Mouse (Mus musculus): ENCODE data around the gene Ctsz.

The Ctsz gene

DNA sequence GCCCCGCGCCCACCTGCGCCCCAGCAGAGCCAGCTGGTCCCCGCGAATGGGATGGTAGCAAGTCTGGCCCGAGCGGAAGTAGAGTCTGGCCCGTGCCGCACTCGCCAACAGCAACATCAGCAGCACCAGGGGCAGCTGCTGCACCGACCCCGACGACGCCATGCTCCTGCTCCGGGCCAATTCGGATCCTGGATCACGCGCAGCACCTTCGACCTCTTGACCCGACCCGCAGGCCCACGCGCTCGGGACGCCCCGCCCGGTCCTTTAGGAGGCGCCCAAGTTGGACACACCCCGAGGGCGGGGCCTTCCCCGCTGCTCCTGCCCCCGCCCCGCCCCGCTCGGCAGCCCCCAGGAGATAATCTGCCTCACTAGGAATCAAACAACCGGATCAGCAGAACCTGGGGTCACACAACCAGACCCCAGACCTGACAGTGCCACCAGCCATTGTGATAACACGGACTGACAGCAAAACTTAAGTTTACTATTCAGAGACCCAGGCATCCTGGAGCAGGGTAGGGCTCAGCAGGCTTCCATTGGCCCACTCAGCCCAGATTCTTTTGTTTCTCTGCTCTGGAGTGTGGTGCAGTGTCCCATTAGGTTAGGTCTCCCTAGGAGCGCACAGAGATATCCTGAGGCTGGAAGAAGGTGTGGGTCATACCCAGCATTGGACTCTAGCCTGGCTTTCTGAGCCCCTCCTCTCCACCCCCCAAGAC is at the start of gene Ctsz:
Gene Ctsz, minus strand, starts transcription at position 303 of the 713 bp plus-strand sequence.
- in situ Hi-C loops (cut with MboI, MseI) = loop anchor here (5.0 kb wide), 1 partner anchor 33 kb away; the partner anchor contains the start of gene Prelid3b

- in situ Hi-C loops (cut with MboI, MseI) = loop anchor here (10.0 to 25.0 kb wide), 2 partner anchors 178 to 375 kb away; no protein-coding TSS in a partner anchor
Observed at GRCm38 (mm10) chr2:174487005-174487404, 48.2 kb upstream of the Ctsz start.

DNA sequence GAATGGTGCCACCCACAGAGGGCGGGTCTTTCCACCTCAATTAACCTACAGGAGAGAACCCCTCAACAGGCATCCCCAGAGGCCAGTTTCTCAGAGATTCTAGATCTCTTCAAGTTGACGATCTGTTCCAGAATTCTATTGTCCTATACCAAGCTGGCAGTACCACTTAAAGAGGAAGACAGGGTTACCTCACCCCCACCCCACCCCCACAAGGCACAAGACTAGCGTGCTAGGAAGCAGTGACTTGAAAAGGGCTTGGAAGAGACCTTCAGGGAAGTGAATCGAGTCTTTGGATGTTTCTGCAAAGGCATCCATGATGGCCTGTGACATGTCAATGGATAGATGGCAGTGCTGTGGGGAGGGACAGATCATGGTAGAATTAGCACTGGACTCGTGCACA is 39.9 kb upstream of the Ctsz start:
- in situ Hi-C loops (cut with MboI, MseI) = loop anchor here (25.0 kb wide), 1 partner anchor 384 kb away; no protein-coding TSS in a partner anchor

- in situ Hi-C loops (cut with MboI, MseI) = loop anchor here (25.0 kb wide), 1 partner anchor 385 kb away; no protein-coding TSS in a partner anchor
Observed at GRCm38 (mm10) chr2:174477543-174478319, 38.9 kb upstream of the Ctsz start.

DNA sequence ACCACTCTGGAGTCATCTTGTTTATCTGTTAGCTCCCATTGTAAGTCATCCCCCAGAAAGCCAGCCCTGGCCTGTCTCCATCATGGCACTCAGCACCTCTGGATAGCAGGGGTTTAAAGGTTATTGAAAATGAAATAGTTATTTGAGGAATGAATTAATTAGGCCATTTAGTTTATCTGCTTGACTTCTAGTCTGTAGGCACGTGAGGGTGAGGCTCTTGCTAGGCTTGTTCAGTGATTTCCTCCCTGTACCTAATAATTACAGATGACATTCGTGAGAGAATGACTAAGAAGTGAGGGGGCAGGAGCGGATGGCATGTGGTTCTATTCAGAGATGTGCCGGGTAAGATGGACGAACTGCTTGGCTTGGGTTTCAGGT is 34.7 kb upstream of the Ctsz start:
- in situ Hi-C loops (cut with MboI, MseI) = loop anchor here (5.0 to 25.0 kb wide), 2 partner anchors 36 to 811 kb away; partner anchors contain the start of genes Ctsz and Rab22a

GRCm38 (mm10) chr2:174472818-174473549 is 34.1 kb upstream of the Ctsz start, which contains the start of gene Prelid3b:
TSS of gene Prelid3b (minus strand) at chr2:174473081.
- in situ Hi-C loops (cut with MboI, MseI) = loop anchor here (5.0 to 25.0 kb wide), 2 partner anchors 36 to 811 kb away; partner anchors contain the start of genes Ctsz and Rab22a

- in situ Hi-C loops (cut with MboI, MseI) = loop anchor here (5.0 to 25.0 kb wide), 2 partner anchors 35 to 810 kb away; partner anchors contain the start of genes Ctsz and Rab22a
Observed at GRCm38 (mm10) chr2:174472407-174472806, 33.6 kb upstream of the Ctsz start.

DNA sequence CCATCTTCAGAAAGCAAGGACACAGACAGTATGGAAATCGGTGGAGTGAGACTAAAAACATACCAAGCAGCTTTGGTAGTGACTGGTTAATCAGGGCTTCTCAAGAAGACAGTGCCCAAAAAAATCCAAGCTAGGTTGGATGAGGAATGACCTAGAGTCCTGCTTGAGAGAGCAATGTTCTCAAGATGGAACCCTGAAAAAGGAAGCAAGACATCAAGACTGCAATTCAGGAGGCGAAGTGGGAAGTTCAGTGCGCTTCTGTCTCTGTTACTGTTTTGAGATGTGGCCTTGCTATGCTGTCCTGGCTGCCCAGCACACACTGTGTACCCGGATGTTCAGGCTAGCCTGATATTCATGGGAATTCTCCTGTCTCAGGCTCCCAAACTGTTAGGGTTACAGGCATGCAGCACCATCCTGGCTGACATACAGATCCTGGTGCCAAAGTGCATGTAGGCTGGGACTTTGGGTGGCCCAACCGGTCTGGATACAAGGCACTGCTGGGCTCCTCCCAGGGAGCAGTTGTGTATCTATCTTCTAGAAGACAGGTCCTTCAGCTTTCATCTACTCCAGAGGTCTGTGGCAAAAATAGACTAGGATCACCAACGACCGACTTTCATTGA is 32.1 kb upstream of the Ctsz start:
- in situ Hi-C loops (cut with MboI, MseI) = loop anchor here (5.0 to 25.0 kb wide), 2 partner anchors 34 to 809 kb away; partner anchors contain the start of genes Ctsz and Rab22a

- in situ Hi-C loops (cut with MboI, MseI) = loop anchor here (5.0 to 25.0 kb wide), 2 partner anchors 33 to 808 kb away; partner anchors contain the start of genes Ctsz and Rab22a
Observed at GRCm38 (mm10) chr2:174470333-174470732, 31.5 kb upstream of the Ctsz start.

DNA sequence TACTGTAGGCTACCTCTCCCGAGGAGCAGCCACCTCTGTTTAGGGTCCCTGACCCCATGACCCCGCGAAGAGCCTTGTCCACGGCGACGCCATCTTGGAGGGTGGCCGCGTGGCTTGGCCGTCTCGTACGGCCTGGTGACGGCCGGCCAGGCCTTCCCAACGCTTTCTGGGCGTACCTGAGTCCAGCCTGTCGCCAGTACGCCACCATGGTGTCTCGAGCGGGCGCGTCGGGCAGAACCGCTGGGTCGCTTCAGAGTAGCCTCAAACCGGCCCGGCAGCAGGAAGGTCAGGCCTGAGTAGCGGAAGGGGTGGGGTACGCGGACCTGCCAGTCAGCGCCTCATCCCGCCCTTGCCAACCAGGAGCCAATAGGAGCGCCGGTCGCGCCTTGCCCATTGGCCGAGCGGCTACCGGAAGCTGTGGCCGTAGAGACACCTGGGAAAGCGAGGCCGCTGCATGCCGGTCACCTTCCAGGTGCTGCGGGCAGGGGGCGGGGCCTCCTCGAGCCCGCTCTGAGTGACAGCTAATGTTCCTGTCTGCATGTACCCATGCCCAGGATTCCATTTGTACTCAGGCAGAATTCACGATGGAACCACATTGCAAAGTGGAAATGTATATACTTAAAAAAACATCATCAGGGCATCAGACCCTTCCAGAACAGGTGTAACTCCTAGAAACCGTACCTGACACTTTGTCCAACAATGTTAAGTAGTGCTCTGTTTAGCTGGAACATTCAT is 25.1 kb upstream of the Ctsz start, which contains the start of gene Atp5e:
Gene Atp5e, minus strand, starts transcription at position 317 of the 735 bp plus-strand sequence.
- in situ Hi-C loops (cut with MboI, MseI) = loop anchor here (25.0 kb wide), 1 partner anchor 802 kb away; the partner anchor contains the start of gene Rab22a

GRCm38 (mm10) chr2:174463370-174463769 is 24.5 kb upstream of the Ctsz start:
- in situ Hi-C loops (cut with MboI, MseI) = loop anchor here (25.0 kb wide), 1 partner anchor 801 kb away; the partner anchor contains the start of gene Rab22a

GRCm38 (mm10) chr2:174459365-174459764 is 20.5 kb upstream of the Ctsz start:
- in situ Hi-C loops (cut with MboI, MseI) = loop anchor here (10.0 to 25.0 kb wide), 2 partner anchors 135 to 797 kb away; partner anchors contain the start of gene Rab22a

- in situ Hi-C loops (cut with MboI, MseI) = loop anchor here (10.0 to 25.0 kb wide), 2 partner anchors 129 to 791 kb away; partner anchors contain the start of gene Rab22a
Observed at GRCm38 (mm10) chr2:174453681-174454080, 14.8 kb upstream of the Ctsz start.

DNA sequence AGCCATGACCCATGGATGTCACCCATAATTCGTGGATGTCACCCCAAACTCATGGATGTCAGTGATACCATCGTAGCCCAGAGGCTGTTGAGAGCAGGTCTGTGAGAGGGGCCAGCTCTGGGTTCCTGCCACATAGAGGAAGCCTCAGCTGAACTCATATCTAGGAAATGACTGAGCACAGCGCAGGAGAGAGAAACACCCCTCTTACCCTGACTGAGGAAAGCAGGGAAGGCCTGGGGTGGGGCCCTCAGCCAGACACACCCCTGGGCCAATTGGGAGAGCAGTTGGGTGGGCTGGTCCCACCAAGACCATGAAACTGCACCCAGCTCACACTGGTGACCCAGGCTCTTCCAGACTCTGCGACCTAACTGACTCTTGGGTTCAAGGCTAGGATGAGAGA is 11.5 kb upstream of the Ctsz start, which contains the start of gene Tubb1:
Gene Tubb1, plus strand, starts transcription at position 343 of the 400 bp plus-strand sequence.
- in situ Hi-C loops (cut with MboI, MseI) = loop anchor here (10.0 to 25.0 kb wide), 2 partner anchors 126 to 788 kb away; partner anchors contain the start of gene Rab22a

GRCm38 (mm10) chr2:174448405-174448804 is 9.6 kb upstream of the Ctsz start:
- in situ Hi-C loops (cut with MboI, MseI) = no loop called here

GRCm38 (mm10) chr2:174446905-174447304 is 8.1 kb upstream of the Ctsz start:
- in situ Hi-C loops (cut with MboI, MseI) = no loop called here

GRCm38 (mm10) chr2:174446492-174446891 is 7.7 kb upstream of the Ctsz start:
- in situ Hi-C loops (cut with MboI, MseI) = no loop called here

- in situ Hi-C loops (cut with MboI, MseI) = no loop called here
Observed at GRCm38 (mm10) chr2:174445018-174445417, 6.2 kb upstream of the Ctsz start.

- in situ Hi-C loops (cut with MboI, MseI) = no loop called here
Observed at GRCm38 (mm10) chr2:174444359-174444758, 5.5 kb upstream of the Ctsz start.
